Mouse (Mus musculus) olfactory bulb, adult 2 months (tissue): ENCODE results near the gene Fam189a1.

ENCODE experiments used
- CTCF ChIP-seq: fragments of 200-500 bp; IDR thresholded peaks from 2 replicates; pipeline ENCODE4 v1.5.1; 2012; ENCODE audit warnings: low read depth, mild to moderate bottlenecking, low read length, moderate library complexity; ENCODE audit not compliant: insufficient read depth
- POLR2A ChIP-seq: fragments of 200-500 bp; IDR thresholded peaks from 2 replicates; pipeline ENCODE4 v1.6.1; 2012; ENCODE audit warnings: mild to moderate bottlenecking, low read depth, low read length, moderate library complexity; ENCODE audit not compliant: insufficient read depth

DNA sequence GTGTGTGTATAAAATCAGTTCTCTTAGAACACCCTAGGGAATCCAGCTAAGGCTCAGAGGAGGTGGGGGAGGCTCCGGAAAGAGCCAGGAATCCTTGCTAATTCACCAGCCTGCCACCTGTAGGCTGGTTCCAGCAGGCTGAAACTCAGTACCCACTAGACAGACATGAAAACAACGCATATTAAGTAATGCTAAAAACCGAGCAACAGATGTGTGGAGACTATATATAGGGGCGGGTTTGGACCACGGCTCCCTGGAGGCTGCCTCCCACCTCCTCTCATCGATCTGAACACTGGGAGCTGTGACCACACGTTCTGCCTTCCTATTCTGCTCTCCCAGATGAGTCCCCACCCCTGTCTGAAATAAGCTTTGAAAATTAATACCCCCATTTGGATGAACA is 1.8 kb downstream of the Fam189a1 start:
- no peak for TF ChIP-seq POLR2A
- TF ChIP-seq CTCF: no peak
